Mouse (Mus musculus): ENCODE measurements around the gene Fap. TPM values are rescaled to one million over a fixed set of nuclear protein-coding genes. Genes with fewer than 3 reads are reported as not detected.

Fap gene
- polyA plus RNA-seq (2017; shearing (Covaris generic)) = under 1 TPM; 0.20 to 0.36 (median 0.32) TPM

- ATAC-seq = no peak
These were observed at the start of gene Fap for GRCm38 (mm10) chr2:62573753-62574159. Gene Fap (minus strand): TSS chr2:62574075.

- no peak for ATAC-seq
These were observed 49.2 kb upstream of the Fap start for GRCm38 (mm10) chr2:62623024-62623441.

- ATAC-seq = no peak
These were observed 45.8 kb upstream of the Fap start for GRCm38 (mm10) chr2:62619679-62620078.

- ATAC-seq = no peak
These were observed 45.1 kb upstream of the Fap start for GRCm38 (mm10) chr2:62618934-62619341.

GRCm38 (mm10) chr2:62613133-62613532 is 39.3 kb upstream of the Fap start:
- ATAC-seq = no peak

GRCm38 (mm10) chr2:62606205-62606604 is 32.3 kb upstream of the Fap start:
- no peak for ATAC-seq

- no peak for ATAC-seq
These were observed 29.7 kb upstream of the Fap start for GRCm38 (mm10) chr2:62603530-62603929.

GRCm38 (mm10) chr2:62596586-62596985 is 22.7 kb upstream of the Fap start:
- no peak for ATAC-seq

- no peak for ATAC-seq
These were observed 20.6 kb upstream of the Fap start for GRCm38 (mm10) chr2:62594491-62594890.

- ATAC-seq = no peak
These were observed 17.7 kb upstream of the Fap start for GRCm38 (mm10) chr2:62591555-62591954.

GRCm38 (mm10) chr2:62589333-62589732 is 15.5 kb upstream of the Fap start:
- no peak for ATAC-seq

GRCm38 (mm10) chr2:62585769-62586168 is 11.9 kb upstream of the Fap start:
- ATAC-seq = no peak

GRCm38 (mm10) chr2:62574962-62575361 is 1.1 kb upstream of the Fap start:
- no peak for ATAC-seq

- ATAC-seq = no peak
These were observed 375 bp upstream of the Fap start for GRCm38 (mm10) chr2:62574250-62574649.

- no peak for ATAC-seq
These were observed 649 bp downstream of the Fap start for GRCm38 (mm10) chr2:62573099-62573752.

- no peak for ATAC-seq
These were observed 9.2 kb downstream of the Fap start for GRCm38 (mm10) chr2:62564687-62565086.

GRCm38 (mm10) chr2:62562661-62563485 is 11.0 kb downstream of the Fap start:
- no peak for ATAC-seq

GRCm38 (mm10) chr2:62557417-62557816 is 16.5 kb downstream of the Fap start:
- no peak for ATAC-seq

- ATAC-seq = no peak
These were observed 17.5 kb downstream of the Fap start for GRCm38 (mm10) chr2:62556349-62556748.

GRCm38 (mm10) chr2:62549659-62550058 is 24.2 kb downstream of the Fap start:
- no peak for ATAC-seq

- no peak for ATAC-seq
These were observed 24.7 kb downstream of the Fap start for GRCm38 (mm10) chr2:62549131-62549530.

GRCm38 (mm10) chr2:62548104-62548503 is 25.8 kb downstream of the Fap start:
- ATAC-seq = no peak

GRCm38 (mm10) chr2:62535483-62535882 is 38.4 kb downstream of the Fap start:
- ATAC-seq = no peak

- no peak for ATAC-seq
These were observed 42.8 kb downstream of the Fap start for GRCm38 (mm10) chr2:62531065-62531464.

Measured in inflammation-experienced regulatory T-cells, adult 6 months (primary cell).